ENCODE assay signal across 8 mouse cellular contexts in the genomic region with DNA sequence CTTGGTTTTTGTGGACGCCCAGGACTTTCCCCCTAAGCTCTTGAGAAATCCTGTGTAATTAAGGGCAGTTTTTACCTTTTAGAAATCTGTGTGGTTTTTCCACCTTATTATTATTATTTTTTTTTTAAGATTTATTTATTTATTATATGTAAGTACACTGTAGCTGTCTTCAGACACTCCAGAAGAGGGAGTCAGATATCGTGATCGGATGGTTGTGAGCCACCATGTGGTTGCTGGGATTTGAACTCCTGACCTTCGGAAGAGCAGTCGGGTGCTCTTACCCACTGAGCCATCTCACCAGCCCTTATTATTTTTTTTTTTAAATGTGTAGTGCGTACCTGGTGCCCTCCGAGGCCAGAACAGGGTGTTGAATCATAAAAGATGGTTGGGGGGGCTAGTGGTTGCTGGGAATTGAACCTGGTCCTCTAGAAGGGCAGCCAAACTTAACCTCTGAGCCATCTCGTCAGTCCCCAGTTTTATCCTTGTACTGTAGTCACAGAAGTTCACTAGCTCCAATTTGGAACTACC. TPM values are rescaled to one million over a fixed set of nuclear protein-coding genes. Genes with fewer than 3 reads are reported as not detected.
A peak's percentile ranks its signal among the peaks of the same experiment; 100 is the strongest.
DNase-seq lines count a peak whose midpoint lies in the region; ATAC-seq and TF ChIP-seq lines count a peak whose summit lies in the region.
"Not testable (repeated sequence)": the region's sequence is repeated elsewhere in the genome, so short reads cannot be mapped to it uniquely, and the experiment has no call there.

No protein-coding gene starts in this region.

- peaks cover 54% of the 10 kb centered on the region for H3K36me3 ChIP-seq in G1E (replicated peaks)
- H3K36me3 ChIP-seq in embryonic facial prominence, embryonic 14.5 days (ENCODE audit: control insufficient read depth, insufficient read depth, low read length), result peaks cover 28% of the 10 kb centered on the region
- H3K36me3 ChIP-seq in heart, embryonic 10.5 days, result peaks cover 38% of the 10 kb centered on the region
- H3K36me3 ChIP-seq in hindbrain, embryonic 16.5 days (ENCODE audit: control insufficient read depth, insufficient read depth, low read length); midbrain, postnatal 0 days (ENCODE audit: insufficient read depth, low read length): not testable (repeated sequence)
- H3K36me3 ChIP-seq in limb, embryonic 10.5 days, result peaks cover 39% of the 10 kb centered on the region
- peaks cover 12% of the 10 kb centered on the region for H3K36me3 ChIP-seq in stomach, postnatal 0 days (ENCODE audit: control insufficient read depth, insufficient read depth, low read length)

- H3K9ac ChIP-seq in embryonic facial prominence, embryonic 14.5 days (ENCODE audit: low read depth, low read length), result peak overlapping the region; percentile 82
- peak overlapping the region; percentile 93 for H3K9ac ChIP-seq in hindbrain, embryonic 16.5 days (ENCODE audit: low read depth, low read length)
- peak overlapping the region; percentile 64 for H3K9ac ChIP-seq in midbrain, postnatal 0 days (replicated peaks; ENCODE audit: low read length, poor library complexity, severe bottlenecking)
- H3K9ac ChIP-seq in stomach, postnatal 0 days (ENCODE audit: low read length), result peak overlapping the region; percentile 90

- H3K4me1 ChIP-seq in G1E (ENCODE audit: insufficient read depth, low read depth, low read length); embryonic facial prominence, embryonic 14.5 days (ENCODE audit: control insufficient read depth, insufficient read depth, low read length); heart, embryonic 10.5 days; hindbrain, embryonic 16.5 days (ENCODE audit: control insufficient read depth, insufficient read depth, low read depth, low read length); limb, embryonic 10.5 days; lung, adult 2 months (ENCODE audit: control insufficient read depth, insufficient read depth, low read length); midbrain, postnatal 0 days (ENCODE audit: insufficient read depth, low read length); stomach, postnatal 0 days (replicated peaks; ENCODE audit: control insufficient read depth, insufficient read depth): not testable (repeated sequence)

- H3K4me2 ChIP-seq in embryonic facial prominence, embryonic 14.5 days (ENCODE audit: low read depth, low read length), result peak overlapping the region; percentile 53
- peak overlapping the region; percentile 56 for H3K4me2 ChIP-seq in hindbrain, embryonic 16.5 days (ENCODE audit: low read length)
- peak overlapping the region; percentile 51 for H3K4me2 ChIP-seq in midbrain, postnatal 0 days (ENCODE audit: low read depth, low read length, poor library complexity, severe bottlenecking)
- peak overlapping the region; percentile 59 for H3K4me2 ChIP-seq in stomach, postnatal 0 days (replicated peaks; ENCODE audit: low read depth)

- not testable (repeated sequence) for H3K9me3 ChIP-seq in G1E (replicated peaks); embryonic facial prominence, embryonic 14.5 days (ENCODE audit: control insufficient read depth, low read length); heart, embryonic 10.5 days; hindbrain, embryonic 16.5 days (ENCODE audit: control insufficient read depth, low read length); limb, embryonic 10.5 days (replicated peaks); midbrain, postnatal 0 days (ENCODE audit: low read length); stomach, postnatal 0 days (ENCODE audit: control insufficient read depth, low read length)

- H3K4me3 ChIP-seq in G1E (ENCODE audit: low read depth, low read length), result peak overlapping the region; percentile 94
- peak overlapping the region; percentile 71 for H3K4me3 ChIP-seq in embryonic facial prominence, embryonic 14.5 days (ENCODE audit: low read depth, low read length)
- peak overlapping the region; percentile 78 for H3K4me3 ChIP-seq in heart, embryonic 10.5 days
- H3K4me3 ChIP-seq in hindbrain, embryonic 16.5 days (ENCODE audit: low read length), result peak overlapping the region; percentile 81
- peak overlapping the region; percentile 92 for H3K4me3 ChIP-seq in limb, embryonic 10.5 days
- peak overlapping the region; percentile 83 for H3K4me3 ChIP-seq in lung, adult 2 months (replicated peaks; ENCODE audit: extremely low read depth, low read depth, low read length)
- H3K4me3 ChIP-seq in midbrain, postnatal 0 days (ENCODE audit: low read depth, low read length), result peak overlapping the region; percentile 61
- peak overlapping the region; percentile 88 for H3K4me3 ChIP-seq in stomach, postnatal 0 days (ENCODE audit: low read depth, low read length)

- not testable (repeated sequence) for H3K27me3 ChIP-seq in G1E (ENCODE audit: insufficient read depth, low read length); embryonic facial prominence, embryonic 14.5 days (replicated peaks; ENCODE audit: control insufficient read depth, insufficient read depth, low read length); heart, embryonic 10.5 days (ENCODE audit: insufficient read depth, poor library complexity, severe bottlenecking); hindbrain, embryonic 16.5 days (replicated peaks; ENCODE audit: control insufficient read depth, insufficient read depth, low read length); limb, embryonic 10.5 days (ENCODE audit: low read depth, poor library complexity, severe bottlenecking); midbrain, postnatal 0 days (ENCODE audit: insufficient read depth, low read length); stomach, postnatal 0 days (ENCODE audit: control insufficient read depth, insufficient read depth, low read length)

- peak overlapping the region; percentile 77; the same call in 1 of the 2 replicates for H3K27ac ChIP-seq in embryonic facial prominence, embryonic 14.5 days (replicated peaks; ENCODE audit: low read depth, low read length)
- peak overlapping the region; percentile 92 for H3K27ac ChIP-seq in heart, embryonic 10.5 days
- H3K27ac ChIP-seq in hindbrain, embryonic 16.5 days (ENCODE audit: low read depth, low read length), result peak overlapping the region; percentile 91
- H3K27ac ChIP-seq in limb, embryonic 10.5 days, result peak overlapping the region; percentile 91
- peak overlapping the region; percentile 79 for H3K27ac ChIP-seq in midbrain, postnatal 0 days (ENCODE audit: low read depth, low read length)
- H3K27ac ChIP-seq in stomach, postnatal 0 days (replicated peaks), result peak overlapping the region; percentile 89

- not testable (repeated sequence) for TF ChIP-seq EP300 in stomach, postnatal 0 days (optimal IDR thresholded peaks at IDR 0.05)

- not testable (repeated sequence) for ATAC-seq in G1E (ENCODE audit: extremely low read depth, insufficient number of reproducible peaks, low FRiP score, poor library complexity, severe bottlenecking); embryonic facial prominence, embryonic 14.5 days (ENCODE audit: low read depth); hindbrain, embryonic 16.5 days; stomach, postnatal 0 days (ENCODE audit: low FRiP score, low TSS enrichment)
- ATAC-seq in midbrain, postnatal 0 days (ENCODE audit: low FRiP score), result peak; percentile 29; the same call in 1 of the 2 replicates

- WGBS in embryonic facial prominence, embryonic 14.5 days, result 28% methylated on average over 8 of the region's 8 CpGs
- WGBS in heart, embryonic 10.5 days, result 30% methylated on average over 8 of the region's 8 CpGs
- 32% methylated on average over 8 of the region's 8 CpGs for WGBS in hindbrain, embryonic 16.5 days
- 34% methylated on average over 8 of the region's 8 CpGs for WGBS in limb, embryonic 10.5 days
- WGBS in lung, adult 2 months, result 24% methylated on average over 8 of the region's 8 CpGs
- WGBS in midbrain, postnatal 0 days, result 34% methylated on average over 8 of the region's 8 CpGs
- WGBS in stomach, postnatal 0 days, result 29% methylated on average over 8 of the region's 8 CpGs

- not testable (repeated sequence) for DNase-seq in G1E (ENCODE audit: low spot score); embryonic facial prominence, embryonic 14.5 days (ENCODE audit: low spot score); heart, embryonic 10.5 days (ENCODE audit: low spot score); limb, embryonic 10.5 days (ENCODE audit: low spot score); lung, adult 2 months; midbrain, postnatal 0 days (ENCODE audit: low spot score); stomach, postnatal 0 days (ENCODE audit: low spot score)

- TF ChIP-seq POLR2A in lung, adult 2 months (IDR thresholded peaks at IDR 0.05; ENCODE audit: borderline replicate concordance, extremely low read depth, low read depth, low read length), result not testable (repeated sequence)

- TF ChIP-seq CTCF in G1E (IDR thresholded peaks at IDR 0.05; ENCODE audit: low read depth, low read length); lung, adult 2 months (IDR thresholded peaks at IDR 0.05; ENCODE audit: insufficient read depth, low read length); midbrain, postnatal 0 days (IDR thresholded peaks at IDR 0.05); stomach, postnatal 0 days (IDR thresholded peaks at IDR 0.05; ENCODE audit: low read depth): not testable (repeated sequence)

RNA-seq across cellular contexts. Expression of a gene that starts 0.7 kb away (rescaled TPM):
- 55.8 and 62.5 TPM in 2 replicates for total RNA-seq in G1E (2014; fragmentation: Nextera tagmentation)
- 41.9 and 51.4 TPM in 2 replicates for total RNA-seq in G1E (2017)
- polyA plus RNA-seq in G1E (2012), result 16.6 and 28.4 TPM in 2 replicates
- 21.7 and 23.1 TPM in 2 replicates for polyA plus RNA-seq in embryonic facial prominence, embryonic 14.5 days (2014; fragmentation: Nextera tagmentation; extraction: Ambion mirVana)
- 37.2 and 41.0 TPM in 2 replicates for polyA plus RNA-seq in heart, embryonic 10.5 days (2016; fragmentation: Nextera tagmentation; extraction: Ambion mirVana)
- 30.3 and 31.9 TPM in 2 replicates for polyA plus RNA-seq in hindbrain, embryonic 16.5 days (2015; fragmentation: Nextera tagmentation; extraction: Ambion mirVana)
- 41.0 and 41.5 TPM in 2 replicates for polyA plus RNA-seq in limb, embryonic 10.5 days (2016; fragmentation: Nextera tagmentation; extraction: Ambion mirVana)
- polyA plus RNA-seq in lung, adult 2 months (2012; rRNA removed), result 13.3 and 17.2 TPM in 2 replicates
- 23.1 and 31.4 TPM in 2 replicates for total RNA-seq in midbrain, postnatal 0 days (2014; rRNA removed)
- polyA plus RNA-seq in midbrain, postnatal 0 days (2015; fragmentation: Nextera tagmentation; extraction: Ambion mirVana), result 21.5 and 24.1 TPM in 2 replicates
- 12.7 and 13.1 TPM in 2 replicates for polyA plus RNA-seq in stomach, postnatal 0 days (2015; fragmentation: Nextera tagmentation; extraction: Ambion mirVana)

RNA-seq across cellular contexts. Expression of a gene that starts 0.7 kb away (rescaled TPM):
- 267 and 321 TPM in 2 replicates for total RNA-seq in G1E (2014; fragmentation: Nextera tagmentation)
- 209 and 229 TPM in 2 replicates for total RNA-seq in G1E (2017)
- polyA plus RNA-seq in G1E (2012), result 24.3 and 24.6 TPM in 2 replicates
- polyA plus RNA-seq in embryonic facial prominence, embryonic 14.5 days (2014; fragmentation: Nextera tagmentation; extraction: Ambion mirVana), result 74.3 and 77.3 TPM in 2 replicates
- polyA plus RNA-seq in heart, embryonic 10.5 days (2016; fragmentation: Nextera tagmentation; extraction: Ambion mirVana), result 45.5 and 51.0 TPM in 2 replicates
- 33.0 and 33.1 TPM in 2 replicates for polyA plus RNA-seq in hindbrain, embryonic 16.5 days (2015; fragmentation: Nextera tagmentation; extraction: Ambion mirVana)
- 55.6 and 58.7 TPM in 2 replicates for polyA plus RNA-seq in limb, embryonic 10.5 days (2016; fragmentation: Nextera tagmentation; extraction: Ambion mirVana)
- polyA plus RNA-seq in lung, adult 2 months (2012; rRNA removed), result 14.1 and 22.4 TPM in 2 replicates
- 24.1 and 32.0 TPM in 2 replicates for total RNA-seq in midbrain, postnatal 0 days (2014; rRNA removed)
- 35.6 and 40.2 TPM in 2 replicates for polyA plus RNA-seq in midbrain, postnatal 0 days (2015; fragmentation: Nextera tagmentation; extraction: Ambion mirVana)
- 51.3 and 52.9 TPM in 2 replicates for polyA plus RNA-seq in stomach, postnatal 0 days (2015; fragmentation: Nextera tagmentation; extraction: Ambion mirVana)

RNA-seq across cellular contexts. Expression of a gene that starts 39.4 kb away (rescaled TPM):
- total RNA-seq in G1E (2014; fragmentation: Nextera tagmentation), result 1.4 and 3.0 TPM in 2 replicates
- 0.82 and 1.9 TPM in 2 replicates for total RNA-seq in G1E (2017)
- polyA plus RNA-seq in G1E (2012), result 0.07 and 0.10 TPM in 2 replicates
- polyA plus RNA-seq in embryonic facial prominence, embryonic 14.5 days (2014; fragmentation: Nextera tagmentation; extraction: Ambion mirVana), result 3.6 and 5.4 TPM in 2 replicates
- 1.9 and 3.1 TPM in 2 replicates for polyA plus RNA-seq in heart, embryonic 10.5 days (2016; fragmentation: Nextera tagmentation; extraction: Ambion mirVana)
- 0.69 and 1.4 TPM in 2 replicates for polyA plus RNA-seq in hindbrain, embryonic 16.5 days (2015; fragmentation: Nextera tagmentation; extraction: Ambion mirVana)
- polyA plus RNA-seq in limb, embryonic 10.5 days (2016; fragmentation: Nextera tagmentation; extraction: Ambion mirVana), result 1.2 and 2.0 TPM in 2 replicates
- 0.65 and 1.9 TPM in 2 replicates for polyA plus RNA-seq in lung, adult 2 months (2012; rRNA removed)
- not detected in 2 replicates for total RNA-seq in midbrain, postnatal 0 days (2014; rRNA removed)
- polyA plus RNA-seq in midbrain, postnatal 0 days (2015; fragmentation: Nextera tagmentation; extraction: Ambion mirVana), result 0.58 and 0.89 TPM in 2 replicates
- polyA plus RNA-seq in stomach, postnatal 0 days (2015; fragmentation: Nextera tagmentation; extraction: Ambion mirVana), result 8.5 and 10.2 TPM in 2 replicates

RNA-seq across cellular contexts. Expression of a gene that starts 59.7 kb away (rescaled TPM):
- 33.0 and 34.5 TPM in 2 replicates for total RNA-seq in G1E (2014; fragmentation: Nextera tagmentation)
- 139 and 141 TPM in 2 replicates for total RNA-seq in G1E (2017)
- polyA plus RNA-seq in G1E (2012), result 7.6 and 11.6 TPM in 2 replicates
- 44.4 and 46.0 TPM in 2 replicates for polyA plus RNA-seq in embryonic facial prominence, embryonic 14.5 days (2014; fragmentation: Nextera tagmentation; extraction: Ambion mirVana)
- 23.3 and 24.9 TPM in 2 replicates for polyA plus RNA-seq in heart, embryonic 10.5 days (2016; fragmentation: Nextera tagmentation; extraction: Ambion mirVana)
- polyA plus RNA-seq in hindbrain, embryonic 16.5 days (2015; fragmentation: Nextera tagmentation; extraction: Ambion mirVana), result 54.1 and 58.5 TPM in 2 replicates
- polyA plus RNA-seq in limb, embryonic 10.5 days (2016; fragmentation: Nextera tagmentation; extraction: Ambion mirVana), result 15.2 and 18.2 TPM in 2 replicates
- 70.6 and 71.8 TPM in 2 replicates for polyA plus RNA-seq in lung, adult 2 months (2012; rRNA removed)
- 55.1 and 70.5 TPM in 2 replicates for total RNA-seq in midbrain, postnatal 0 days (2014; rRNA removed)
- polyA plus RNA-seq in midbrain, postnatal 0 days (2015; fragmentation: Nextera tagmentation; extraction: Ambion mirVana), result 57.7 and 59.7 TPM in 2 replicates
- 27.0 and 28.7 TPM in 2 replicates for polyA plus RNA-seq in stomach, postnatal 0 days (2015; fragmentation: Nextera tagmentation; extraction: Ambion mirVana)
